Mouse (Mus musculus) embryonic facial prominence, embryonic 12.5 days (tissue): ENCODE measurements around the gene Fscn1. TPM values are rescaled to one million over a fixed set of nuclear protein-coding genes. Genes with fewer than 3 reads are reported as not detected.

Source experiments
- ATAC-seq: fragments of 200-750 bp; cut with Nextera tagmentation; 2 replicates; pipeline ENCODE4 v1.8.0; 2017; ENCODE audit not compliant: insufficient number of reproducible peaks, insufficient read depth, low FRiP score, low TSS enrichment
- H3K27ac ChIP-seq: fragments of 300-500 bp; sonication (generic); 2 replicates; pipeline ENCODE4 v1.5.1; 2016; ENCODE audit warnings: mild to moderate bottlenecking
- H3K27me3 ChIP-seq: fragments of 300-500 bp; sonication (generic); 2 replicates; pipeline ENCODE4 v1.6.1; 2016; ENCODE audit warnings: mild to moderate bottlenecking, moderate library complexity
- H3K36me3 ChIP-seq: fragments of 300-500 bp; sonication (generic); 2 replicates; pipeline ENCODE4 v1.6.1; 2016; ENCODE audit warnings: mild to moderate bottlenecking
- H3K4me1 ChIP-seq: fragments of 300-500 bp; sonication (generic); 2 replicates; pipeline ENCODE4 v1.6.1; 2016
- H3K4me2 ChIP-seq: fragments of 300-500 bp; sonication (generic); replicated peaks from 2 replicates; pipeline ENCODE4 v1.6.1; 2016; ENCODE audit warnings: mild to moderate bottlenecking, moderate library complexity
- H3K4me3 ChIP-seq: fragments of 300-500 bp; sonication (generic); 2 replicates; pipeline ENCODE4 v1.5.1; 2016; ENCODE audit warnings: mild to moderate bottlenecking
- H3K9ac ChIP-seq: fragments of 300-500 bp; sonication (generic); 2 replicates; pipeline ENCODE4 v1.6.1; 2016; ENCODE audit warnings: mild to moderate bottlenecking, moderate library complexity
- H3K9me3 ChIP-seq: fragments of 300-500 bp; sonication (generic); 2 replicates; pipeline ENCODE4 v1.6.1; 2016; ENCODE audit warnings: mild to moderate bottlenecking, moderate library complexity
- WGBS: fragments of 180-500 bp; shearing (Covaris S2); methylation state at CpG from one replicate; pipeline ENCODE4 v1.1.7; 2016; 5-methylcytosine and 5-hydroxymethylcytosine counted together
- polyA plus RNA-seq: library from polyadenylated mRNA; unstranded; fragments of >200 nt; fragmentation: Nextera tagmentation; extraction: Ambion mirVana; gene quantifications from 2 replicates; pipeline ENCODE4 v1.2.1, GENCODE M21; 2016

The Fscn1 gene
- polyA plus RNA-seq, 1 experiment from 2014 or later, result 520 TPM

GRCm38 (mm10) chr5:142982046-142982801 lies 22.1 kb downstream of the Fscn1 start:
- Histone ChIP-seq H3K36me3 (no peaks in the 10 kb centered on the region), H3K9ac (no peak overlapping the region), H3K4me2 (no peak overlapping the region), H3K27ac (no peak overlapping the region), H3K27me3 (no peaks in the 10 kb centered on the region), H3K4me3 (no peak overlapping the region), H3K9me3 (no peaks in the 10 kb centered on the region), H3K4me1 (no peaks in the 10 kb centered on the region)
- ATAC-seq, result 0 out of 2 replicates have a peak, but pooled peaks have one; percentile 47
- WGBS, result 79% methylated on average over 16 of the region's 16 CpGs

- H3K4me3 ChIP-seq, result no peak overlapping the region
- no peak overlapping the region for H3K4me2 ChIP-seq
- no peak overlapping the region for H3K9ac ChIP-seq
- H3K4me1 ChIP-seq, result no peaks in the 10 kb centered on the region
- no peaks in the 10 kb centered on the region for H3K9me3 ChIP-seq
- WGBS, result 62% methylated on average over 5 of the region's 8 CpGs
- H3K36me3 ChIP-seq, result no peaks in the 10 kb centered on the region
- H3K27me3 ChIP-seq, result no peaks in the 10 kb centered on the region
- H3K27ac ChIP-seq, result no peak overlapping the region
- ATAC-seq, result no peak
Measured at GRCm38 (mm10) chr5:142983174-142983573, 23.0 kb downstream of the Fscn1 start.

GRCm38 (mm10) chr5:142984271-142984670 lies 24.1 kb downstream of the Fscn1 start:
- WGBS, result 91% methylated on average over 10 of the region's 10 CpGs

DNA sequence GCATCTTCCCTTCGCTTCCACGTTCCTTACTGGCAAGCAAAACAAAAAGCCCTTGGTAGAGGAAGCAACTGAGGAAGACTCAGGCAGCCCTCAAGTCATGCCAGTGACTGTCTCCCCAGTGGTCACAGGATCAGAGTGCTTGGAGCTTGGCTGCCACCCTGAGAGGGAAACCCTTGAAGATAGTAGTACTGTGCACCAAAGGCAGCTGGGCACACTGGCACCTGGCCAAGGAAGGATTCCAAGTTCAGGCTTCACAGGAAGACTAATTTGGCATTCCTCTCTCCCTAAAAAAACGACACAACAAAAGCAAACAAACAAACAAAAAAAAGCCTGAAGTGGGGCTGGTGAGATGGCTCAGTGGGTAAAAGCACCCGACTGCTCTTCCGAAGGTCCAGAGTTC lies 28.4 kb downstream of the Fscn1 start:
- 83% methylated on average over 5 of the region's 5 CpGs for WGBS

More at GRCm38 (mm10) chr5:142984271-142984670, 24.1 kb downstream of the Fscn1 start:
- no peak overlapping the region for H3K4me2 ChIP-seq
- no peak for ATAC-seq
- no peak overlapping the region for H3K4me3 ChIP-seq
- no peaks in the 10 kb centered on the region for H3K9me3 ChIP-seq
- H3K27me3 ChIP-seq, result no peaks in the 10 kb centered on the region
- H3K4me1 ChIP-seq, result no peaks in the 10 kb centered on the region
- H3K9ac ChIP-seq, result no peak overlapping the region
- H3K36me3 ChIP-seq, result no peaks in the 10 kb centered on the region
- no peak overlapping the region for H3K27ac ChIP-seq

DNA sequence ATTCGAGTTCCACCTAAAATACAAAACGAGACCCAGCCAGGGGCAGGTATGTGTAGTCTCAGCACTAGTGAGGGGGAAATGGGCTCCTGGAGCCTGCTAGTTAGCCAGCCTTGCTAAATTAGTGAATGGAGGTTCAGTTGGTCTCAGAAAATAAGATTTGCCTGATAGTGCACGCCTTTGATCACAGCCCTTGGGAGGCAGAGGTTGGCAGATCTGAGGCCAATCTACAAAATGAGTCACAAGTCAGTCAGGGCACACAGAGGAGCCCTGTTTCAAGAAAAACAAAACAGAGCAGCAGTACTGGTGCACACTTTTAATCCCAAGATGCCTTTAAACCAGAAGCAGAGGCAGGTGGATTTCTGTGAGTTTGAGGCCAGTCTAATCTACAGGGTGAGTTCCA lies 29.0 kb downstream of the Fscn1 start:
- H3K9ac ChIP-seq, result no peak overlapping the region
- H3K4me2 ChIP-seq, result no peak overlapping the region
- no peaks in the 10 kb centered on the region for H3K9me3 ChIP-seq
- WGBS, result 77% methylated on average over 3 of the region's 3 CpGs
- H3K4me3 ChIP-seq, result no peak overlapping the region
- no peak for ATAC-seq
- H3K27ac ChIP-seq, result 0 out of 2 replicates have a peak overlapping the region, but pooled peaks have one; percentile 8
- no peaks in the 10 kb centered on the region for H3K27me3 ChIP-seq
- peaks cover 42% of the 10 kb centered on the region for H3K36me3 ChIP-seq
- no peaks in the 10 kb centered on the region for H3K4me1 ChIP-seq

More for the DNA sequence above, 28.4 kb downstream of the Fscn1 start:
- Histone ChIP-seq H3K9me3 (no peaks in the 10 kb centered on the region), H3K27ac (0 out of 2 replicates have a peak overlapping the region, but pooled peaks have one; percentile 47), H3K4me3 (no peak overlapping the region), H3K36me3 (peaks cover 36% of the 10 kb centered on the region), H3K9ac (no peak overlapping the region), H3K4me2 (no peak overlapping the region), H3K4me1 (no peaks in the 10 kb centered on the region), H3K27me3 (no peaks in the 10 kb centered on the region)
- no peak for ATAC-seq

DNA sequence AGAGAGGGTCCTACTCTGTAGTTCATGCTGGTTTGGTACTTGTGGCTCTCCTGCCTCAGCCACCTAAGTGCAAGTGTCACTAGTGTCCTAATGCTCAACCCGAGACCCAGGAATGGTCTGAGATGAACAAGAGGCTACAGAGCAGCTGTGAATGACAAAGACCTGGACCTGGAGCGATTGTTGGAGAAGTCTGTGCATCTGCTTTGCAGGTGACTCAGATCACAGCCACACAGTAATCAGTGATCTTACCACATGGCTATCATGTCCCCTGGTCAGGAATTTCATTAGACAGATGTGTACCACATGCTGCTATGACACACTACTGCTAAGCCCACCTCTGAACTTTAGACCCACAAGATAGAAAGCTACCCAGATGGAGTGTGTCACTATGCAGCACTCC lies 34.6 kb downstream of the Fscn1 start:
- H3K4me3 ChIP-seq, result no peak overlapping the region
- H3K9me3 ChIP-seq, result no peaks in the 10 kb centered on the region
- H3K4me1 ChIP-seq, result peaks cover 21% of the 10 kb centered on the region
- no peak overlapping the region for H3K27ac ChIP-seq
- peaks cover 50% of the 10 kb centered on the region for H3K36me3 ChIP-seq
- no peak overlapping the region for H3K9ac ChIP-seq
- H3K4me2 ChIP-seq, result no peak overlapping the region
- WGBS, result 78% methylated on average over 2 of the region's 2 CpGs
- ATAC-seq, result no peak
- H3K27me3 ChIP-seq, result no peaks in the 10 kb centered on the region

DNA sequence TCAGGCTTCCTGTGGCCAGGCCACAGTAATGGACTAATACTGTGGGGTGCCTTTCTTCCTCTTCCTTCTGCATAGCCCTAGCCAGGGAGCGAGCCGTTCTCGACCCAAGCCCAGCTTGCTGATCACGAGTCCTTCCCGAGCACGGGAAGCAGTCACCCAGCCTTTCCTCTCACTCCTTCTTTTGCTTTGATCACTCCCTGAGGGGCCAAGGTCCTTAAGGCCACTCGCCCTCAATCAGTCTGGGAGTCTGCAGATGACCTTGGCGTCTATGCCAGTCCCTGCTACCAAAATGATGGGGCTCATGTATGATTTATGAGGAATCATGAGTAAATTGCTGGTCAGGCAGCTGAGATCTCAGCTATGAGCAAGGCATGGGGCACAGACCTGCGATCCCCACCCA lies 37.4 kb downstream of the Fscn1 start:
- no peak for ATAC-seq

DNA sequence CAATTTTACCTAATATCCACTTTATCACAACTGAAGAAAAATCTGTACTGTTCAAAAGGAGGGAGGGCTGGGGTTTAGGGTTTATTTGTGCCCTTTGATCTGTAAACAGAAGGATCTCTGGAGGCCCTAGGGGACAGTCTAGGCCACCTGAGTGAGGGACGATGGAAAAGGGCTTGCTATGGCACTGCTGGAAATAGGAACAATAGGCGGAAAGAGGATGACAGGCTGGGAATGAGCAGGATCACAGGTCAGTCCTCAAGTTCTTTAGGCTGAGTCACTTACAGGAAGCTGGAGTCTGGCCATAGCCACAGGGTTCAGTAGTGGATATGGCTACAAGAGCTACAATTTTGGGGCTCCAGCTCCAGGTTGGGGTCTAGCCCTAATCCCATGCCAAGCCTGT lies 38.0 kb downstream of the Fscn1 start:
- Histone ChIP-seq H3K9ac (no peak overlapping the region), H3K27ac (peak overlapping the region; percentile 47; the same call in 1 of the 2 replicates), H3K4me3 (no peak overlapping the region), H3K4me1 (peaks cover 50% of the 10 kb centered on the region), H3K27me3 (no peaks in the 10 kb centered on the region), H3K4me2 (no peak overlapping the region), H3K36me3 (peaks cover 18% of the 10 kb centered on the region), H3K9me3 (no peaks in the 10 kb centered on the region)
- WGBS, result 42% methylated on average over 2 of the region's 2 CpGs
- no peak for ATAC-seq

More for the DNA sequence above, 37.4 kb downstream of the Fscn1 start:
- WGBS, result 70% methylated on average over 9 of the region's 9 CpGs
- Histone ChIP-seq H3K9ac (no peak overlapping the region), H3K4me3 (no peak overlapping the region), H3K9me3 (no peaks in the 10 kb centered on the region), H3K27me3 (no peaks in the 10 kb centered on the region), H3K4me2 (no peak overlapping the region), H3K4me1 (peaks cover 44% of the 10 kb centered on the region), H3K36me3 (peaks cover 25% of the 10 kb centered on the region), H3K27ac (no peak overlapping the region)

- Histone ChIP-seq H3K4me1 (peaks cover 51% of the 10 kb centered on the region), H3K4me2 (peak overlapping the region; percentile 36), H3K9ac (no peak overlapping the region; the same call in 1 of the 2 replicates), H3K27me3 (no peaks in the 10 kb centered on the region), H3K4me3 (peak overlapping the region; percentile 4; the same call in 1 of the 2 replicates), H3K9me3 (no peaks in the 10 kb centered on the region), H3K36me3 (peaks cover 12% of the 10 kb centered on the region; the same call in 1 of the 2 replicates), H3K27ac (peak overlapping the region; percentile 99)
- 22% methylated on average over 4 of the region's 4 CpGs for WGBS
- ATAC-seq, result no peak
Measured at GRCm38 (mm10) chr5:143000091-143000490, 39.9 kb downstream of the Fscn1 start.

DNA sequence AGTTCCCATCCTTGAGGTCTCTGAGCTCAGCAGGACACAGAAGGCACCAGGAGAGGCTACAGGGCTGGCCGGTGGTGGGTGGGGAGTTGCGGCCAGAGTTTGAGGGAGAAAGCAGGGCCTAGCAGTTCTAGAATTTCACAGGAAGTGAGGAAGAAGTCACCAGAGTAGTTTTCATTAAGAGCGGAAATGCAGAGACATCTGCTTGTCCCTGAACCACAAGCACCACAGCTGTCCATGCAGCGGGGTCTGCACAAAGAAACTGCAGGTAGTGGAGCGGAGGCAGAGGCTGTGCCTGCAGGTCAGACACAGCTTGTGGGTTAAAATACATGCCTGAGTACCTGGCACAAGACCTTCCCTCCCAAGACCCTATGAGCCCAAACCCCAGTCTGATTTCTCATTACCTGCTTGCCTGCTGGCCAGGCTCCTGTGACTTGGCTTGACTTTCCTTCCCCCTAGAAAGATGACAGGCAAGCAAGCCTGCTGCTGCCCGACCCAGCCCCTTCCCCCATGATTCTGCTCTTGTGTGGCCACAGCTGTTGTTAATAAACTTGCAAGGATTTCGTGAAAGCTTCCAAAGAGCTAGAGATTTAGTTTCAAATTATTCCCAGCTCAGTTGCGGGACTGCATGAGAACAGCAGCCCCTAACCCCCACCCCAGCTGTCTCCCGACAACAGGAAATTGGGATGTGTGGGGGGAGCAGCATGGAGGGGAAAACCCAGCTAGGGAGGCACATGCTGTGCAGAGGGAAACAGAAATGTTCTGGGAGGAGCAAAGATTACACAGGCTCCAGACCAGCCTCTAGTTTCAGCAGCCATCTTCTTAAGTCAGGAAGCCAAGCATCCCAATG lies 40.7 kb downstream of the Fscn1 start:
- Histone ChIP-seq H3K4me2 (peak overlapping the region; percentile 45), H3K36me3 (peaks cover 12% of the 10 kb centered on the region; the same call in 1 of the 2 replicates), H3K4me1 (peaks cover 51% of the 10 kb centered on the region), H3K27ac (peak overlapping the region; percentile 99), H3K9ac (peak overlapping the region; percentile 22; the same call in 1 of the 2 replicates), H3K9me3 (no peaks in the 10 kb centered on the region), H3K27me3 (no peaks in the 10 kb centered on the region), H3K4me3 (peak overlapping the region; percentile 4; the same call in 1 of the 2 replicates)
- ATAC-seq, result peak; percentile 97
- whole genome bisulfite sequencing, result 17% methylated on average over 9 of the region's 9 CpGs

- Histone ChIP-seq H3K27ac (peak overlapping the region; percentile 2; the same call in 1 of the 2 replicates), H3K9me3 (no peaks in the 10 kb centered on the region), H3K9ac (no peak overlapping the region), H3K27me3 (no peaks in the 10 kb centered on the region), H3K4me1 (peaks cover 5% of the 10 kb centered on the region), H3K36me3 (peaks cover 35% of the 10 kb centered on the region), H3K4me3 (no peak overlapping the region), H3K4me2 (no peak overlapping the region)
- ATAC-seq, result no peak
- WGBS, result 29% methylated on average over 11 of the region's 11 CpGs
Measured at GRCm38 (mm10) chr5:143009383-143009782, 49.2 kb downstream of the Fscn1 start.
